23 mouse cellular contexts compared by ENCODE assay signal in the genomic region with DNA sequence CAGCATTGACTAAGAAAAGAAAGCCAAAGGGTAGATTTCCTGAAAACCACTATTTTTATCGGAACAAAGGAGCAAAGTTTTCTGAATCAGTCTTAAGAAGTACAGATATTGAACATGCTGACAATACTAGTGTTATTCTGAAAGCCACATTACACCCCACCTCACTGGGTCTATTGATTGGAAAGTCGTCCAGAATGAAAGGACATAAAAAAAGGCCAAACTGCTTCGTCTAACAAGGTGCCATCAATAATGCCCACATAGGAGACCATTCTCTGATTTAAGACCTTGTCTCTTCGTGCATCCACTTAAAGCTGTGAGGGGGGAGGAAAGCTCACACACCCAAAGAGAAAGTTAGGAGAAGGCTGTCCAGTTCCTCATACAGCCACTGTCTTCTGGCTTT.
"Had no signal": no experiment of that assay in that cellular context is flagged by ENCODE, and none has a peak within 500 bp of the region (broad histone marks: within the 10 kb centered on the region; RNA-seq: fewer than 3 reads in every experiment).

No protein-coding gene starts in this region.

- H3K9ac ChIP-seq: limb, embryonic 13.5 days; liver, embryonic 12.5 days; liver, embryonic 15.5 days; lung, embryonic 15.5 days had no signal

- H3K9me3 ChIP-seq: limb, embryonic 10.5 days; limb, embryonic 13.5 days; liver, embryonic 12.5 days; liver, embryonic 15.5 days; lung, embryonic 15.5 days; megakaryocyte, embryonic 14.5 days had no signal

- H3K4me1 ChIP-seq: limb, embryonic 10.5 days; limb, embryonic 13.5 days; liver, embryonic 12.5 days; liver, embryonic 15.5 days; lung, embryonic 15.5 days; megakaryocyte, embryonic 14.5 days had no signal

- H3K27me3 ChIP-seq: limb, embryonic 13.5 days; liver, embryonic 12.5 days; liver, embryonic 15.5 days; lung, embryonic 15.5 days; megakaryocyte, embryonic 14.5 days had no signal

- H3K4me2 ChIP-seq: limb, embryonic 13.5 days; liver, embryonic 12.5 days; liver, embryonic 15.5 days; lung, embryonic 15.5 days; midbrain, embryonic 11.5 days had no signal

- DNase-seq: kidney, adult 2 months; kidney, postnatal 25 days; layer of hippocampus, adult 9-11 months; liver; lung, adult 18-20 months; lung, postnatal 10 days; lung, postnatal 36 days; midbrain, embryonic 14.5 days; right cerebral cortex, adult 18-20 months; right cerebral cortex, postnatal 14 days; spleen, adult 18-20 months; thymus, adult 18-20 months; thymus, postnatal 36 days had no signal

- H3K4me3 ChIP-seq: layer of hippocampus, adult 2 months; limb, embryonic 10.5 days; limb, embryonic 13.5 days; liver, embryonic 12.5 days; liver, embryonic 15.5 days; lung, embryonic 15.5 days; megakaryocyte, embryonic 14.5 days; myocyte had no signal

- ATAC-seq: liver, embryonic 12.5 days had no signal

- H3K27ac ChIP-seq: kidney, postnatal 0 days; layer of hippocampus, adult 2 months; limb, embryonic 10.5 days; limb, embryonic 13.5 days; liver, embryonic 12.5 days; liver, embryonic 15.5 days; lung, embryonic 15.5 days had no signal

- H3K36me3 ChIP-seq: limb, embryonic 10.5 days; limb, embryonic 13.5 days; liver, embryonic 12.5 days; liver, embryonic 15.5 days; lung, embryonic 15.5 days had no signal
